Mouse (Mus musculus) thymus, adult 18-20 months (tissue): ENCODE data around the gene Adprhl1.

Experiments
- DNase-seq, 2 experiments: peaks; one replicate each; pipeline ENCODE4 v3.0.0; 2022; ENCODE audit warnings: mixed read lengths in 2 of 2

Gene Adprhl1

GRCm38 (mm10) chr8:13190235-13190634, 63.7 kb downstream of the Adprhl1 start:
- DNase-seq, result no peak

- DNase-seq, result no peak
Measured at GRCm38 (mm10) chr8:13188857-13189256, 65.1 kb downstream of the Adprhl1 start.

- DNase-seq, result no peak
Measured at GRCm38 (mm10) chr8:13188052-13188555, 65.9 kb downstream of the Adprhl1 start.

GRCm38 (mm10) chr8:13187638-13188037, 66.3 kb downstream of the Adprhl1 start:
- no peak for DNase-seq

GRCm38 (mm10) chr8:13187229-13187628, 66.7 kb downstream of the Adprhl1 start:
- no peak for DNase-seq

- no peak for DNase-seq
Measured at GRCm38 (mm10) chr8:13186819-13187218, 67.1 kb downstream of the Adprhl1 start.

- no peak for DNase-seq
Measured at GRCm38 (mm10) chr8:13181691-13181976, 72.3 kb downstream of the Adprhl1 start.

- DNase-seq, result no peak
Measured at GRCm38 (mm10) chr8:13180911-13181690, 72.9 kb downstream of the Adprhl1 start.

GRCm38 (mm10) chr8:13180408-13180807, 73.6 kb downstream of the Adprhl1 start:
- DNase-seq, result no peak

GRCm38 (mm10) chr8:13179948-13180347, 74.0 kb downstream of the Adprhl1 start:
- DNase-seq, result no peak

GRCm38 (mm10) chr8:13179482-13179881, 74.5 kb downstream of the Adprhl1 start:
- DNase-seq, result no peak

GRCm38 (mm10) chr8:13178137-13178536, 75.8 kb downstream of the Adprhl1 start:
- DNase-seq, result no peak

- no peak for DNase-seq
Measured at GRCm38 (mm10) chr8:13177173-13177852, 76.6 kb downstream of the Adprhl1 start.

- no peak for DNase-seq
Measured at GRCm38 (mm10) chr8:13175650-13176049, 78.3 kb downstream of the Adprhl1 start.

GRCm38 (mm10) chr8:13174811-13175210, 79.2 kb downstream of the Adprhl1 start:
- DNase-seq, result no peak

GRCm38 (mm10) chr8:13174305-13174704, 79.7 kb downstream of the Adprhl1 start:
- DNase-seq, result no peak
